Mouse (Mus musculus) lung, adult 2 months (tissue): ENCODE measurements around the gene Ttbk1.

Experiments
- CTCF ChIP-seq: fragments of 200-500 bp; IDR thresholded peaks from 2 replicates; pipeline ENCODE4 v1.5.1; 2011; ENCODE audit warnings: mild to moderate bottlenecking, low read length, control low read depth; ENCODE audit not compliant: insufficient read depth
- POLR2A ChIP-seq: fragments of 200-500 bp; IDR thresholded peaks from 2 replicates; pipeline ENCODE4 v1.6.1; 2011; ENCODE audit warnings: low read depth, mild to moderate bottlenecking, control low read depth, low read length, borderline replicate concordance; ENCODE audit errors: extremely low read depth

GRCm38 (mm10) chr17:46521174-46521573 lies 33.7 kb upstream of the Ttbk1 start:
- TF ChIP-seq CTCF (no peak), POLR2A (no peak)
